Mouse (Mus musculus) myocyte (in vitro differentiated cells): Measurements from ENCODE around the gene Fer1l4. TPM values are rescaled to one million over a fixed set of nuclear protein-coding genes. Genes with fewer than 3 reads are reported as not detected.

Source experiments
- H3K27me3 ChIP-seq: one replicate; pipeline ENCODE4 v1.6.1; 2011; ENCODE audit not compliant: control insufficient read depth, insufficient read depth, insufficient read length
- H3K36me3 ChIP-seq: one replicate; pipeline ENCODE4 v1.6.1; 2011; ENCODE audit not compliant: control insufficient read depth, insufficient read depth
- H3K4me2 ChIP-seq: one replicate; pipeline ENCODE4 v1.6.1; 2011; ENCODE audit warnings: low read depth, control low read depth
- H3K4me3 ChIP-seq: one replicate; pipeline ENCODE4 v1.5.1; 2011; ENCODE audit warnings: mild to moderate bottlenecking, control low read depth, moderate library complexity
- H3K79me2 ChIP-seq: one replicate; pipeline ENCODE4 v1.6.1; 2011; ENCODE audit not compliant: control insufficient read depth, insufficient read depth
- H3ac ChIP-seq: one replicate; pipeline ENCODE4 v1.6.1; 2011; ENCODE audit not compliant: control insufficient read depth, insufficient read length
- CEBPB ChIP-seq: IDR thresholded peaks from 2 replicates; pipeline ENCODE4 v1.6.1; 2011; ENCODE audit warnings: mild to moderate bottlenecking, moderate library complexity; ENCODE audit not compliant: poor library complexity, insufficient read depth, severe bottlenecking
- E2F4 ChIP-seq: IDR thresholded peaks from one replicate; pipeline ENCODE4 v1.6.1; 2011; ENCODE audit warnings: mild to moderate bottlenecking, control low read depth, moderate library complexity; ENCODE audit not compliant: insufficient read depth
- MAX ChIP-seq: IDR thresholded peaks from one replicate; pipeline ENCODE4 v1.6.1; 2011; ENCODE audit warnings: low read depth, mild to moderate bottlenecking, control low read depth
- MYOD1 ChIP-seq, 3 experiments: IDR thresholded peaks; one replicate each; pipeline ENCODE4 v1.6.1; 2011; ENCODE audit warnings: control low read depth in 2 of 3, low read depth in 2 of 3, mild to moderate bottlenecking in 2 of 3, moderate library complexity in 1 of 3; ENCODE audit not compliant: insufficient read length in 2 of 3, control insufficient read depth in 1 of 3
- MYOG ChIP-seq, 3 experiments: IDR thresholded peaks; one replicate each; pipeline ENCODE4 v1.6.1; 2011; ENCODE audit warnings: control low read depth in 2 of 3, low read depth in 2 of 3, mild to moderate bottlenecking in 2 of 3; ENCODE audit not compliant: insufficient read length in 2 of 3, control insufficient read depth in 1 of 3, insufficient read depth in 1 of 3
- POLR2A ChIP-seq: IDR thresholded peaks from one replicate; pipeline ENCODE4 v1.6.1; 2011; ENCODE audit warnings: low read depth, mild to moderate bottlenecking, control low read depth, moderate library complexity; ENCODE audit not compliant: insufficient read length
- POLR2AphosphoS2 ChIP-seq: IDR thresholded peaks from one replicate; pipeline ENCODE4 v1.6.1; 2011; ENCODE audit warnings: low read depth, control low read depth; ENCODE audit not compliant: insufficient read length
- REST ChIP-seq: IDR thresholded peaks from one replicate; pipeline ENCODE4 v1.6.1; 2011; ENCODE audit warnings: mild to moderate bottlenecking, control low read depth, moderate library complexity; ENCODE audit not compliant: insufficient read depth, insufficient read length
- SRF ChIP-seq: IDR thresholded peaks from one replicate; pipeline ENCODE4 v1.6.1; 2011; ENCODE audit warnings: low read depth; ENCODE audit not compliant: control insufficient read depth, insufficient read length
- TCF12 ChIP-seq: IDR thresholded peaks from one replicate; pipeline ENCODE4 v1.6.1; 2011; ENCODE audit warnings: mild to moderate bottlenecking, control low read depth; ENCODE audit not compliant: poor library complexity, insufficient read depth, severe bottlenecking
- TCF3 ChIP-seq: IDR thresholded peaks from one replicate; pipeline ENCODE4 v1.6.1; 2011; ENCODE audit warnings: low read depth, control low read depth; ENCODE audit not compliant: insufficient read length
- USF1 ChIP-seq: IDR thresholded peaks from one replicate; pipeline ENCODE4 v1.6.1; 2011; ENCODE audit warnings: low read depth, mild to moderate bottlenecking, control low read depth, moderate library complexity
- polyA plus RNA-seq: library from polyadenylated mRNA; unstranded; fragments of >200 nt; fragmentation: generic; extraction: Trizol; gene quantifications from one replicate; pipeline ENCODE4 v1.2.1, GENCODE M21; 2012; ENCODE audit warnings: missing spikeins

Gene Fer1l4
- polyA plus RNA-seq, 1 experiment: not detected

DNA sequence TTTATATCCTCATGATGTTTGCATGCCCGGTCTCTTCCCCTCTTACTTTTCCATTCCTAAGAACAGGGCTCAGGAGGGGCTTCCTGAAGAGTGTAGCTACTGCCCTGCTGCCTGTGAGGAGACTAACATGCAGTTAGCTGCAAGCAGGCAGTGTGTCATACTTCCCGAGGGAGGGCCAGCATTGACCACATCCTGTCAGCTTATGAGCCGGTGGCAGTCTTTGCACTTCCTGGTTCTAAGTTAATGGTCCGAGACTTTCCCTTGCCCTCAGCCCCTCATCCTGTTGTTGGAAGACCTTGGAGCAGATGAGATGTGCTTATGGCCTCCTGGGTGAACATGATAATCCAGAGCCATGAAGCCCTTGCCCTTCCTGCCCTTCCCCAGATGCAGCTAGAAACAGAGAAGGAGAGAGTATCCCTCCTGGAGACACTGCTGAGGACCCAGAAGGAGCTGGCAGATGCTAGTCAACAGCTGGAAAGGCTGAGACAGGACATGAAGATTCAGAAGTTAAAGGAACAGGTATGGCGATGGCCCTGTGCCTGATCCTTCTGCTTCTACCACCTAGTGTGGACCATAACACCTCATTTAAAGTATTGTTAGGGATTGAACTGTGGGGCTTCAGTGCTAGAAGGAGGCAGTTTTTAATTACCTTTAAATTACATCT is 73.3 kb downstream of the Fer1l4 start:
- no peaks in the 10 kb centered on the region for H3K27me3 ChIP-seq
- H3K36me3 ChIP-seq: peaks cover 26% of the 10 kb centered on the region
- peak overlapping the region; percentile 9 for H3K4me3 ChIP-seq
- H3K79me2 ChIP-seq: peaks cover 3% of the 10 kb centered on the region
- H3ac ChIP-seq: no peak overlapping the region
- TF ChIP-seq POLR2A (peak; percentile 55), MAX (no peak), TCF12 (no peak), MYOD1 (IDR thresholded peaks at IDR 0.05; ENCODE audit: control insufficient read depth in 1 of 3, insufficient read length in 2 of 3, low read depth in 2 of 3) (no peak), REST (no peak), CEBPB (no peak), USF1 (no peak), E2F4 (no peak), SRF (no peak), POLR2AphosphoS2 (peak; percentile 31), MYOG (IDR thresholded peaks at IDR 0.05; ENCODE audit: control insufficient read depth in 1 of 3, insufficient read depth in 1 of 3, insufficient read length in 2 of 3, low read depth in 2 of 3) (no peak), TCF3 (no peak)
- peak overlapping the region; percentile 89 for H3K4me2 ChIP-seq

DNA sequence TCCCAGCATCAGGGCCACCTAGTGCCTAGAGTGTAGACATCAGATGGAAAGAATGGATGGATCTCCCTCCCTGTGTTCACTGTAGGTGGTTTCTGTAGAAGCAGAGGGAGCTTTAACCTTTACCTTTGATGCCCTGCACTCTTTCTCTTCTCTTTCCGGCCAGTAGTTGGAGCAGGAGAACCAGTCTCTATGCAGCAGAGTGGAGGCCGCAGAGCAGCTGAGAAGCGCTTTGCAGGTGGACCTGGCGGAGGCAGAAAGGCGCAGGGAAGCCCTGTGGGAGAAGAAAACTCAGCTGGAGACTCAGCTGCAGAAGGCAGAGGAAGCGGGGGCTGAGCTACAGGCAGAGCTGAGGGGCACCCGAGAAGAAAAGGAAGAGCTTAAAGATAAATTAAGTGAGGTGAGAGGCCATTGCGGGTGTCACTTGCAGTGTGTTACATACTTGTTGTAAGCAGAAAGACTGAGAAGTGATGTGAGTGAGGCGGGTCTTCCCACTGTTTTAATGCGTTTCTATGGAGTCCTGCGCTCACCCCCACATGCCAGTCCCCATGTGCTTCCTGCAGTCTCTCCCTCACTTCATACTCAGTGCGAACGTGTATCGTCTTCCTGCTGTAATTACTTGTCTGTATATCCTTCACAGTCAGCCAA is 78.5 kb downstream of the Fer1l4 start:
- TF ChIP-seq SRF: no peak
- TF ChIP-seq USF1: no peak
- TF ChIP-seq TCF3: no peak
- no peak for TF ChIP-seq MAX
- no peak for TF ChIP-seq CEBPB
- TF ChIP-seq MYOG (IDR thresholded peaks at IDR 0.05; ENCODE audit: control insufficient read depth in 1 of 3, insufficient read depth in 1 of 3, insufficient read length in 2 of 3, low read depth in 2 of 3): no peak
- no peak for TF ChIP-seq MYOD1 (IDR thresholded peaks at IDR 0.05; ENCODE audit: control insufficient read depth in 1 of 3, insufficient read length in 2 of 3, low read depth in 2 of 3)
- H3K36me3 ChIP-seq: peaks cover 13% of the 10 kb centered on the region
- H3ac ChIP-seq: no peak overlapping the region
- no peaks in the 10 kb centered on the region for H3K79me2 ChIP-seq
- no peak overlapping the region for H3K4me2 ChIP-seq
- no peak overlapping the region for H3K4me3 ChIP-seq
- no peaks in the 10 kb centered on the region for H3K27me3 ChIP-seq

GRCm38 (mm10) chr2:155973348-155973747 is 79.4 kb downstream of the Fer1l4 start:
- no peak overlapping the region for H3K4me3 ChIP-seq
- peaks cover 15% of the 10 kb centered on the region for H3K36me3 ChIP-seq
- H3K4me2 ChIP-seq: no peak overlapping the region
- no peak for TF ChIP-seq TCF3
- no peak for TF ChIP-seq TCF12
- no peak for TF ChIP-seq MYOD1 (IDR thresholded peaks at IDR 0.05; ENCODE audit: control insufficient read depth in 1 of 3, insufficient read length in 2 of 3, low read depth in 2 of 3)
- TF ChIP-seq POLR2AphosphoS2: no peak
- TF ChIP-seq USF1: no peak
- no peak for TF ChIP-seq CEBPB
- TF ChIP-seq MYOG (IDR thresholded peaks at IDR 0.05; ENCODE audit: control insufficient read depth in 1 of 3, insufficient read depth in 1 of 3, insufficient read length in 2 of 3, low read depth in 2 of 3): no peak
- no peak for TF ChIP-seq SRF
- H3K79me2 ChIP-seq: no peaks in the 10 kb centered on the region
- no peaks in the 10 kb centered on the region for H3K27me3 ChIP-seq
- H3ac ChIP-seq: no peak overlapping the region

Other genes with a start within 250 kb of the Fer1l4 start
- 32.2 TPM for gene BC029722, start 233.5 kb downstream of the Fer1l4 start, polyA plus RNA-seq
- 198 TPM for gene Eif6, start 226.0 kb downstream of the Fer1l4 start, polyA plus RNA-seq
- gene Fam83c, start 218.1 kb downstream of the Fer1l4 start, polyA plus RNA-seq: not detected
- 96.2 TPM for gene Uqcc1, start 122.6 kb downstream of the Fer1l4 start, polyA plus RNA-seq
- 0.13 TPM for gene Gm15557, start 112.2 kb downstream of the Fer1l4 start, polyA plus RNA-seq
- gene Gdf5, start 107.6 kb downstream of the Fer1l4 start, polyA plus RNA-seq: 2.8 TPM
- gene Cep250, start 96.5 kb downstream of the Fer1l4 start, polyA plus RNA-seq: 13.0 TPM
- gene 6430550D23Rik, start 45.0 kb downstream of the Fer1l4 start, polyA plus RNA-seq: 0.29 TPM
- gene Ergic3, start 44.9 kb downstream of the Fer1l4 start, polyA plus RNA-seq: 372 TPM
- gene Spag4, start 12.2 kb upstream of the Fer1l4 start, polyA plus RNA-seq: 1.1 TPM
- 44.0 TPM for gene Cpne1, start 59.0 kb upstream of the Fer1l4 start, polyA plus RNA-seq
- 4.0 TPM for gene Rbm12, start 59.0 kb upstream of the Fer1l4 start, polyA plus RNA-seq
- gene Gm28036, start 74.1 kb upstream of the Fer1l4 start, polyA plus RNA-seq: 10.0 TPM
- 417 TPM for gene Romo1, start 91.1 kb upstream of the Fer1l4 start, polyA plus RNA-seq
- 42.8 TPM for gene Nfs1, start 91.2 kb upstream of the Fer1l4 start, polyA plus RNA-seq
- gene Rbm39, start 127.3 kb upstream of the Fer1l4 start, polyA plus RNA-seq: 53.7 TPM
- 13.4 TPM for gene Phf20, start 143.5 kb upstream of the Fer1l4 start, polyA plus RNA-seq